Mouse (Mus musculus): ENCODE results near the gene Acbd5. TPM values are rescaled to one million over a fixed set of nuclear protein-coding genes. Genes with fewer than 3 reads are reported as not detected.

Gene Acbd5
- total and polyA plus RNA-seq, 3 experiments: 10.9 to 15.2 (median 13.9) TPM

DNA sequence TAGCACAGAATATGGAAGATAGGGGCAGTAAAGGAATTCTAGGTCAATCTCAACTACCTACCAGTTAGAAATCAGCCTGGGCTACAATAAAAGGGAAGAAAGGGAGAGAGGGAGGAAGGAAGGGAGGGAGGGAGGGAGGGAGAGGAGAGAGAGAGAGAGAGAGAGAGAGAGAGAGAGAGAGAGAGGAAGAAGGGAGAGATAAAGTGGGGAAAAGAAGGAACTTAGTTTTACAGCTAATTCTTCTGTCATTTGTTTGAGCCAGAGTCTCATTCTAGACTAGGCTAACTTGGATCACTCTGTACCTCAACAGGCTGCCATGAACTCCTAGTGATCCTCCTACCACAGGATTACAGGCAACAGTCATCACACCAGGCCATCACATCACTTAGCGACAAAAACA lies 32.5 kb upstream of the Acbd5 start:
- in situ Hi-C loops (cut with MboI; ENCODE audit: low pct_ligation_motif_present, low pct_unique_long_range_greater_than_20kb, low sequenced_read_pairs) (no loop called here), dilution Hi-C loops (cut with MboI; ENCODE audit: extremely low pct_ligation_motif_present, extremely low pct_unique_long_range_greater_than_20kb, low sequenced_read_pairs) (no loop called here)
- peaks cover 3 to 24% of the 10 kb centered on the region in 2 experiments; a peak in 2 of 4 replicates for H3K4me1 ChIP-seq (ENCODE audit: control insufficient read depth in 1 of 2, insufficient read depth in 2 of 2)
- no peak overlapping the region for H3K4me3 ChIP-seq (replicated peaks in 1 of 3; ENCODE audit: low read depth in 2 of 3, low read length in 2 of 3, poor library complexity in 1 of 3)
- H3K27ac ChIP-seq (ENCODE audit: insufficient read depth, low read depth): no peak overlapping the region
- no peak overlapping the region for H3K9ac ChIP-seq (ENCODE audit: insufficient read depth, low read depth)
- TF ChIP-seq SIN3A (IDR thresholded peaks at IDR 0.05; ENCODE audit: low read length): no peak
- TF ChIP-seq USF2 (conservative IDR thresholded peaks at IDR 0.05; ENCODE audit: low read depth, low read length): no peak
- TF ChIP-seq ZNF384 (IDR thresholded peaks at IDR 0.05; ENCODE audit: low read depth, low read length): no peak
- no peak for TF ChIP-seq MAZ (IDR thresholded peaks at IDR 0.05; ENCODE audit: low read depth, low read length)
- no peak for TF ChIP-seq CTCF (conservative IDR thresholded peaks at IDR 0.05 in 1 of 2, IDR thresholded peaks at IDR 0.05 in 1 of 2; ENCODE audit: low read depth in 2 of 2, low read length in 2 of 2)
- TF ChIP-seq IRF4 (IDR thresholded peaks at IDR 0.05; ENCODE audit: low read depth, low read length): no peak
- TF ChIP-seq POLR2AphosphoS2 (IDR thresholded peaks at IDR 0.05; ENCODE audit: low read depth, low read length): no peak
- TF ChIP-seq E2F4 (IDR thresholded peaks at IDR 0.05; ENCODE audit: insufficient replicate concordance, low read depth, low read length): no peak
- TF ChIP-seq USF1 (IDR thresholded peaks at IDR 0.05; ENCODE audit: low read depth, low read length): no peak
- TF ChIP-seq HCFC1 (IDR thresholded peaks at IDR 0.05; ENCODE audit: low read depth, low read length): no peak
- TF ChIP-seq EP300 (IDR thresholded peaks at IDR 0.05; ENCODE audit: low read length): no peak
- no peak for TF ChIP-seq ZKSCAN1 (IDR thresholded peaks at IDR 0.05; ENCODE audit: borderline replicate concordance, low read depth, low read length)
- TF ChIP-seq JUN (IDR thresholded peaks at IDR 0.05; ENCODE audit: insufficient read depth, low read depth, low read length): no peak
- TF ChIP-seq RCOR1 (conservative IDR thresholded peaks at IDR 0.05; ENCODE audit: low read depth, low read length): no peak
- peaks cover 75% of the 10 kb centered on the region for H3K79me2 ChIP-seq (replicated peaks; ENCODE audit: control insufficient read depth, extremely low read depth, insufficient read depth, poor library complexity, severe bottlenecking)
- H3K36me3 ChIP-seq (replicated peaks in 1 of 2; ENCODE audit: control insufficient read depth in 1 of 2, insufficient read depth in 1 of 2, low read length in 1 of 2): peaks cover 3 to 37% of the 10 kb centered on the region in 2 experiments
- H3K27me3 ChIP-seq (replicated peaks): no peaks in the 10 kb centered on the region
- H3K9me3 ChIP-seq (replicated peaks; ENCODE audit: low read length): no peaks in the 10 kb centered on the region
- no peak overlapping the region for H3K4me2 ChIP-seq (ENCODE audit: insufficient read depth, low read depth, poor library complexity, severe bottlenecking)
- DNase-seq (ENCODE audit: extremely low read depth): no peak

DNA sequence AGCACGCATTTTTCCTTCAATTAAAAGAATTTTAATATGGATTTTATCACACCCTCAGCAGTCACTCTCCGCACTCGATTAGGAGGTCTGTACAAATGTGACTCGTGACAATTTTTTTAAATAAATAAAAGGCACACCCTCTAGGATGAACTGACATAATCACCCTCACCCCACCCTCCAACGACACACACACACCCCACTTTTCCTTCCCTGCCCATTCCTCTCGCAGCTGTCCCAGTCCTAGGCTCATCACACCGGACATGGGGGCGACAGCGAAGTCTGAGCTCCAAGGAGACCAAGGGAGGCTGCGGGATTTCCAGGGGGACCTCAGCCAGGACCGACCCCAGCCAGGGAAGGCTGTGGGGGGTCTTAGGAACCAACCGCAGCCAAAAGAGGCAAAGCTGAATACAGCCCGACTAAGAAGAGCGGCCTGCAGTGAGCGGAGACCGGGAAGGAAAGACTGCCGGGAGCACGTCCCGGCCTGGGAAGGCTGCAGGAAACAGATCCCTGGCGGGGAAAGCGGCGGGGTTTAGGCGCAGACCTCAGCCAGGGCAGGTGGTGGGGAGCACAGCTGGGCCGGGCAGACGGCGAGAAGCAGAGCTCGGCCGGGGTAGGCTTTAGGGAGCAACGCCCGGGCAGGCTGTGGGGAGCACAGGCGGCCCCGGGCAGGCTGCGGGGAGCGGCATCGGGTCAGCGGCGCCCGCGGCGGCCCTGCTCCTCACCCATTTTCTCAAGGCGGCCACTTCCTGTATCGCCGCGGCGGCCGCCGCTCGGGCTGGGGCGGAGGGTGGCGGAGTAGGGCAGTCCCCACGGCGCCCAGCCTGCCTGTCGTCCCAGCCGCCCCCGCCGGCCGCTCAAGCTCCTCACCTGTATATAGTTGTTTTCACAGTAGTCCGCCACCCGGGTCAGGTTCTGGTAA lies 28.6 kb upstream of the Acbd5 start:
- Histone ChIP-seq H3K9me3 (replicated peaks; ENCODE audit: low read length) (no peaks in the 10 kb centered on the region), H3K9ac (ENCODE audit: insufficient read depth, low read depth) (peak overlapping the region; percentile 93), H3K27me3 (replicated peaks) (no peaks in the 10 kb centered on the region), H3K4me1 (ENCODE audit: control insufficient read depth in 1 of 2, insufficient read depth in 2 of 2) (peaks cover 7 to 30% of the 10 kb centered on the region in 2 experiments), H3K79me2 (replicated peaks; ENCODE audit: control insufficient read depth, extremely low read depth, insufficient read depth, poor library complexity, severe bottlenecking) (peaks cover 46% of the 10 kb centered on the region), H3K4me3 (replicated peaks in 1 of 3; ENCODE audit: low read depth in 2 of 3, low read length in 2 of 3, poor library complexity in 1 of 3) (peak overlapping the region; percentile 97 to 98 (median 98)), H3K36me3 (replicated peaks in 1 of 2; ENCODE audit: control insufficient read depth in 1 of 2, insufficient read depth in 1 of 2, low read length in 1 of 2) (peaks cover 0 to 6% of the 10 kb centered on the region in 2 experiments), H3K27ac (ENCODE audit: insufficient read depth, low read depth) (peak overlapping the region; percentile 78), H3K4me2 (ENCODE audit: insufficient read depth, low read depth, poor library complexity, severe bottlenecking) (peak overlapping the region; percentile 26; the same call in 1 of the 2 replicates)
- dilution Hi-C loops (cut with MboI; ENCODE audit: extremely low pct_ligation_motif_present, extremely low pct_unique_long_range_greater_than_20kb, low sequenced_read_pairs): no loop called here
- no peak for DNase-seq (ENCODE audit: extremely low read depth)
- in situ Hi-C loops (cut with MboI; ENCODE audit: low pct_ligation_motif_present, low pct_unique_long_range_greater_than_20kb, low sequenced_read_pairs): no loop called here
- TF ChIP-seq CHD2 (IDR thresholded peaks at IDR 0.05; ENCODE audit: low read length): no peak
- 0 out of 2 replicates have a peak, but pooled peaks have one; percentile 52 for TF ChIP-seq ELF1 (IDR thresholded peaks at IDR 0.05; ENCODE audit: low read depth, low read length)
- peak; percentile 63; the same call in 1 of the 2 replicates for TF ChIP-seq UBTF (IDR thresholded peaks at IDR 0.05; ENCODE audit: low read depth, low read length)
- no peak for TF ChIP-seq BHLHE40 (IDR thresholded peaks at IDR 0.05; ENCODE audit: low read depth, low read length)

Measured in CH12.LX (cell line).